Mouse (Mus musculus): ENCODE measurements around the gene Tbcd.

- TF ChIP-seq POLR2A (IDR thresholded peaks at IDR 0.05; ENCODE audit: borderline replicate concordance, extremely low read depth, low read depth, low read length) = no peak
- TF ChIP-seq CTCF (IDR thresholded peaks at IDR 0.05; ENCODE audit: insufficient read depth, low read length) = no peak
These were observed 105.0 kb downstream of the Tbcd start for GRCm38 (mm10) chr11:121556727-121557126.

Data from lung, adult 2 months (tissue).